Mouse (Mus musculus) hindbrain, embryonic 12.5 days (tissue): ENCODE data around the gene Faim. TPM values are rescaled to one million over a fixed set of nuclear protein-coding genes. Genes with fewer than 3 reads are reported as not detected.

ENCODE experiments used
- ATAC-seq: fragments of 200-750 bp; cut with Nextera tagmentation; 2 replicates; pipeline ENCODE4 v1.8.0; 2017; ENCODE audit warnings: moderate TSS enrichment; ENCODE audit not compliant: low FRiP score
- H3K27ac ChIP-seq: fragments of 300-500 bp; sonication (generic); 2 replicates; pipeline ENCODE4 v1.5.1; 2016; ENCODE audit warnings: mild to moderate bottlenecking
- H3K27me3 ChIP-seq: fragments of 300-500 bp; sonication (generic); 2 replicates; pipeline ENCODE4 v1.6.1; 2016; ENCODE audit warnings: mild to moderate bottlenecking
- H3K36me3 ChIP-seq: fragments of 300-500 bp; sonication (generic); 2 replicates; pipeline ENCODE4 v1.6.1; 2016; ENCODE audit warnings: mild to moderate bottlenecking
- H3K4me1 ChIP-seq: fragments of 300-500 bp; sonication (generic); 2 replicates; pipeline ENCODE4 v1.6.1; 2016
- H3K4me2 ChIP-seq: fragments of 300-500 bp; sonication (generic); replicated peaks from 2 replicates; pipeline ENCODE4 v1.6.1; 2016; ENCODE audit warnings: mild to moderate bottlenecking
- H3K4me3 ChIP-seq: fragments of 300-500 bp; sonication (generic); 2 replicates; pipeline ENCODE4 v1.5.1; 2016; ENCODE audit warnings: mild to moderate bottlenecking
- H3K9ac ChIP-seq: fragments of 300-500 bp; sonication (generic); 2 replicates; pipeline ENCODE4 v1.6.1; 2016; ENCODE audit warnings: mild to moderate bottlenecking, moderate library complexity
- H3K9me3 ChIP-seq: fragments of 300-500 bp; sonication (generic); replicated peaks from 2 replicates; pipeline ENCODE4 v1.6.1; 2016; ENCODE audit warnings: mild to moderate bottlenecking
- whole genome bisulfite sequencing: fragments of 180-500 bp; shearing (Covaris S2); methylation state at CpG from one replicate; pipeline ENCODE4 v1.1.7; 2016; 5-methylcytosine and 5-hydroxymethylcytosine counted together
- polyA plus RNA-seq: library from polyadenylated mRNA; unstranded; fragments of >200 nt; fragmentation: Nextera tagmentation; extraction: Ambion mirVana; gene quantifications from 2 replicates; pipeline ENCODE4 v1.2.1, GENCODE M21; 2016

The Faim gene
- polyA plus RNA-seq, 1 experiment from 2014 or later = 85.8 TPM

DNA sequence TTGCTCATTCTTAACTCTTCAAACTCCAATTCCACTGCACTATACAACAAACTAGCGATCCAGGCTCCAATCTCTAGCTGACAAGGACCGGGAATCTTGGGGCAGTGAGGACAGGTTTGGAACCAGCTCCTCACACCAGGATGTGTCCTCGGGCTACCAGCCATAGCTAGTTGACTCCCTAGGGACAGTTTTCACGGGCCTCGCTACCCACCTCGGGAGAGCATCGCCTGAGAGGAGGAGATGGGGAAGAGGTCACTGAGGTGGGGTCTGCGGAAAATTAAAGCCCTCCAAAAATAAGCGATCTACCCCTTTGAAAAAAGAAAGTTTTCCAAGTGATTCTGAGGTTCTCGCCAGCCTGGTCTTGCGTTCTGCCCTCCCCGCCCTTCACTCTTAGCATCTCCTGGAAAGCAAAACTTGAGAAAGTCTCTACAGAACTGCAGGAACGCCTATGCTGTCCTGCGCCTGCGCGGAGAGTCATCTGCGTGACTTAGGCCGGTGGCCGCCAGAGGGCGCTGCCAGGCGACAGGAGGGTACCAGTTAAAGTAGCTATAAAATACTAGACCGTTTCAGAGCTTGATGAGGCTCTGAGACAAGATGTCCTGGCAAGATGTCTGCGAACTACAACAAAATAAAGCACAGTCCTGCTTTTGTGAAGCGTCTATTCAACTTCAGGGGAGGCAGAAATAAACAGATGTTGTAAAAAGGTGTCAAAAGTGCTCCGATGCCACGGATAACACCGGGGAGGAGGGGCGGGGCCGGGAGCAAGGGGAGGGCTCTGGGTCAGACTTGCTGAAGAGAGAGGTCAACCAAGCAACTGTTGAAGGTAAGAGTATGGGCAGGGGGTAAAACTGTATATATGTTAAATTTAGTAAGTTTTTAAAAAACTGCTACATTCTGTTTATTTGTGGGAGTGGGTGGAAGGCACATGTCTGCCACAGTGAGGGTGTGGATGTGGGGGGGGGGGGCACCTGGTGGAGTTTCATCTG, 6.4 kb upstream of the Faim start:
- peaks cover 41% of the 10 kb centered on the region for H3K27me3 ChIP-seq
- peak overlapping the region; percentile 27 for H3K4me3 ChIP-seq
- peak overlapping the region; percentile 27; the same call in 1 of the 2 replicates for H3K9ac ChIP-seq
- no peaks in the 10 kb centered on the region for H3K36me3 ChIP-seq
- peak; percentile 68 for ATAC-seq
- no peaks in the 10 kb centered on the region for H3K4me1 ChIP-seq
- no peaks in the 10 kb centered on the region for H3K9me3 ChIP-seq
- peak overlapping the region; percentile 51 for H3K4me2 ChIP-seq
- no peak overlapping the region for H3K27ac ChIP-seq
- WGBS = 6% methylated on average over 29 of the region's 29 CpGs

DNA sequence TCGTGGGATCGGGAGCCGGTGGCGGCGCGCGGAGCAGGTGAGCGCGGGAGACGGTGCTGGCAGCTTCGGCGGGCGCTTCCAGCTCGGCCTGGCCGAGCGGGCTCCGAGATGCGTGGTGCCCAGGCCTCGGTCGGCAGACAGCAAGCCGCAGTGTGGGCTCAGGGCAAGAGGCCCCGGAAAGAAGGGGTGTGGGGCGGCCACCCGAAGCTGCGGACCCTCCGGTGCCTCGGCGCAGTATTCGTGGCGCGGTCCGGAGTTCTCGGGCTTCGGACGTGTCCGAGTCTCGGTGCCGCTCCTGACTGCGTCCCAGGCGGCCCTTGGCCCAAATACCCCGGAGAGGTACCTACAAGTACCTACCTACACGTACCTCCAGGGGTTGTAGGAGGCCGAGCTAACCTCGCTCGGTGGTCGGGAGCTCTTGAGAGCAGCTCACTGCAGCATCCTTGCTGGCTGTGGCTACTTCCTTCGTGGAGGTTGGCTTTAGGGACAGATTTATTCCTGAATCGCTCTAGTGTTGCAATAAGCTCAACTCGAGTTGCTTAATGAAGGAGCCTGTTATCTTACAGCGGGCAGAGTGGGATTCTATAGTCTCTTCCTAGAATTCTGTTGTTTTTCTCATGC, 413 bp downstream of the Faim start:
- H3K4me3 ChIP-seq = peak overlapping the region; percentile 79
- peak overlapping the region; percentile 82 for H3K9ac ChIP-seq
- H3K27me3 ChIP-seq = peaks cover 12% of the 10 kb centered on the region; the same call in 1 of the 2 replicates
- H3K36me3 ChIP-seq = no peaks in the 10 kb centered on the region
- H3K4me1 ChIP-seq = peaks cover 13% of the 10 kb centered on the region
- H3K27ac ChIP-seq = peak overlapping the region; percentile 60
- peak overlapping the region; percentile 93 for H3K4me2 ChIP-seq
- H3K9me3 ChIP-seq = no peaks in the 10 kb centered on the region
- ATAC-seq = peak; percentile 83
- WGBS = under 1% methylated on average over 50 of the region's 50 CpGs

DNA sequence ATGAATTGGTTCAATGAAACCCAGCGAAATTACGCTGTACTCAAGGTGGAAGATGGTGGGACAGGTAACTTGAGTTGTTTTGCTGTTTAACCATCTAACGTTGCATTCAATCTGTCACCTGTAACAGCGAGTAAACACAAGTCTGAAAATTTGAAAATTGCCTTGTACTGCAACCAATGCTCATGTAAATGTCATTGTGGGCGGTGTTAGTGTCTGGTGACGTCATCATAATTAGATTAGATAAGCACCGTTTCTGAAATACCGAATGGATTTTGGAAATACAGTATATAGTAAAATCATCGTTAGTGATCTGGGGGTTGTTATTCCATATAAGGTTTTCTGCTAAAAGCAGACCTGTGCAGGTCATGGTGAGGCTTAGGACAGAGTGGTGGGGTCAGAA, 958 bp downstream of the Faim start:
- Histone ChIP-seq H3K9me3 (no peaks in the 10 kb centered on the region), H3K9ac (peak overlapping the region; percentile 82), H3K27ac (no peak overlapping the region), H3K4me1 (peaks cover 13% of the 10 kb centered on the region), H3K4me2 (peak overlapping the region; percentile 93), H3K4me3 (peak overlapping the region; percentile 79), H3K27me3 (peaks cover 12% of the 10 kb centered on the region; the same call in 1 of the 2 replicates), H3K36me3 (no peaks in the 10 kb centered on the region)
- 53% methylated on average over 9 of the region's 9 CpGs for WGBS
- ATAC-seq = no peak

DNA sequence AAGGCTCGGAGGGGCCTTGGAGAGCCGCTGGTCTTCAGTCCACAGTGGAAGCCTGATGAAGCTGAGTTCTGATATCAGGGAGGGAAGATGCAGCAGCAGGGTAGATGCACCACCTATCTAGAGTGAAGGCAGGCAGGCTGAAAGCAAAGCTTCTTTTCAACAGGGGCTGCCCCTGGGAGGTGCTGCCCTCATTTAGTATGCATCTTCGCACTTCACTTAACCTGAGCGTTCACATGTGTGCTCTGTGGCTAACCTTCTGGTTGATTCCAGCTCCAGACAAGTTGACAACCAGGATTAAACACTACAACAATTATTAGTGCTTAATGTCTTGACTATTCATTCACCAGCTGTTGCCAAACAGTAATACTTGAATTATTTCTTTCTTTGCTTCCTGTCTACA, 7.9 kb downstream of the Faim start:
- H3K4me3 ChIP-seq = no peak overlapping the region
- peaks cover 29% of the 10 kb centered on the region for H3K36me3 ChIP-seq
- 86% methylated on average over 4 of the region's 4 CpGs for WGBS
- ATAC-seq = no peak
- H3K4me2 ChIP-seq = no peak overlapping the region
- no peaks in the 10 kb centered on the region for H3K27me3 ChIP-seq
- H3K9ac ChIP-seq = no peak overlapping the region
- H3K4me1 ChIP-seq = no peaks in the 10 kb centered on the region
- H3K27ac ChIP-seq = no peak overlapping the region
- H3K9me3 ChIP-seq = no peaks in the 10 kb centered on the region

DNA sequence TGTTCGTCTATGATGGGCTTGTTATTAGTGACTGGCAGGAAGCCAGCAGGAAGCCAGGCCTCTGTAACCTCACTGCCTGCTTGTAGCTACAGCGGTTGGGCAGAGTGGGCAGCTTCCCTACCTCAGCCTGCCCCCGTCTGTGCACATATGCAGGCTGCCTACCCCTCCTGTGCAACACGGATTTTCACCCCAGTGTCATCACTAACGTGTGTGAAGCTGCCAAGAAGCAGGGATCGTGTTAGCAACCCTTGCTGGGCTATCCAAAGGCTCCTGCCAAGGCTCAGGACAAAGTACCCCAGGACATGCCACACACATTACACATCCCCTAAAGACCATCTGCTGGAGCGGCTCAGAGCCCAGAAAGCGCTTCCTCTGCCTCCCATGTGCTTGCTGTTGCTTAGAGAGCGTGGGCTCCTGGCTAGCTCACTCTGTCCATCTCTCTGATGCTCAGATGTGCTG, 13.7 kb downstream of the Faim start:
- 84% methylated on average over 9 of the region's 9 CpGs for WGBS
- Histone ChIP-seq H3K27me3 (no peaks in the 10 kb centered on the region), H3K27ac (no peak overlapping the region), H3K4me2 (no peak overlapping the region), H3K4me3 (no peak overlapping the region), H3K9me3 (no peaks in the 10 kb centered on the region), H3K4me1 (no peaks in the 10 kb centered on the region), H3K36me3 (peaks cover 44% of the 10 kb centered on the region), H3K9ac (no peak overlapping the region)
- no peak for ATAC-seq

DNA sequence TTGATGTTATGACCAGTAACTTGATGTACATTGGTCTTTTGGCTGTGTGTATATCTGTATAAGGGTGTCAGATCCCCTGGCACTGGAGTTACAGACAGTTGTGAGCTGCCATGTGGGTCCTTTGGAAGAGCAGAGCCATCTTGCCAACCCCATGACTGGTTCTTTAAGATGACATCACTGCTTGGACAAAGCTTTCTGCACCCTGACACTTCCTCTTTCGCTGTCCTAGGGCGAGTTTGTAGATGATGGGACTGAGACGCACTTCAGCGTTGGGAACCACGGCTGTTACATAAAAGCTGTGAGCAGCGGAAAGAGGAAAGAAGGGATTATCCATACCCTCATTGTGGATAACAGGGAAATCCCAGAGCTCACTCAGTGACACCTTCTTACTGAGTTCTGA, 15.2 kb downstream of the Faim start:
- 91% methylated on average over 6 of the region's 6 CpGs for WGBS
- peaks cover 52% of the 10 kb centered on the region for H3K36me3 ChIP-seq
- ATAC-seq = no peak
- H3K9me3 ChIP-seq = no peaks in the 10 kb centered on the region
- no peak overlapping the region for H3K4me3 ChIP-seq
- H3K27me3 ChIP-seq = no peaks in the 10 kb centered on the region
- H3K27ac ChIP-seq = no peak overlapping the region
- H3K4me2 ChIP-seq = no peak overlapping the region
- H3K4me1 ChIP-seq = no peaks in the 10 kb centered on the region
- H3K9ac ChIP-seq = no peak overlapping the region

DNA sequence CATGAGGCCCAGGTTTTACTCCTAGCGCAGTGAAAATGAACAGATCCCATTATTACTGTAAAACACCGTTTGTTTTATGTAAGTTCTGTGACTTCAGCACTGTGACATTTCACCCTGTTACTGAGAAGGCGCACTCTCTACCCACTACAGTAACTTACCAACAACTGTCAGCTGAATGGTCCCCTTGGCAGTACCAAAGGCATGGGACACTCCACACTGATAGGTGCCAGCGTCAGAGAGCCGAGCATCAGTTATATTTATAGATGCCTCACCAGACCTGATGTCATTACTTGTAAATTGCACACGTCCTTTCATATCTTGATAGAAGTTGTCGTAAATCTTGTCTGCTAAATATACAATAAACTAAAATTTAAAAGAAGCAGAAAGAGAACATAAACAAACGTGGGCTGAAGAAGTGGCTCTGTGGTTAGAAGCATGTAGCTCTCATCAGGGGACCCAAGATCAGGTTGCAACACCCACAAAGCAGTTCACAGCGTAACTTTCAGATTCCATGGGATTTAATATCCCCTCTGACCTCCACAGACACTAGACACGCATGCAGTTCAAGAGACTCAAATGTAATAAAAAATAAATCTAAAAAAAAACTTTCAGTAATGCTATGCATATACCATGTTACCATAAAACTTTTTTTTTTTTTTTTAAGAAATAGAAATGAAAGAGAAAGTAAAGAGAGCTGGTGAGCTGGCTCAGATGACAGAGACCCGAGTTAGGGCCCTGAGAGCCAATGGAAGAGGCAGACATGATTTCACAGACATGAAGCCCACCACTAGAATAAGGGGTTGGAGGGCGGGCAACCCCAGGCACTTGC, 23.1 kb downstream of the Faim start:
- no peak for ATAC-seq
- Histone ChIP-seq H3K4me3 (no peak overlapping the region), H3K36me3 (peaks cover 8% of the 10 kb centered on the region; the same call in 1 of the 2 replicates), H3K27me3 (no peaks in the 10 kb centered on the region), H3K9ac (no peak overlapping the region), H3K4me1 (no peaks in the 10 kb centered on the region), H3K4me2 (no peak overlapping the region), H3K27ac (no peak overlapping the region), H3K9me3 (no peaks in the 10 kb centered on the region)
- WGBS = 84% methylated on average over 12 of the region's 12 CpGs

DNA sequence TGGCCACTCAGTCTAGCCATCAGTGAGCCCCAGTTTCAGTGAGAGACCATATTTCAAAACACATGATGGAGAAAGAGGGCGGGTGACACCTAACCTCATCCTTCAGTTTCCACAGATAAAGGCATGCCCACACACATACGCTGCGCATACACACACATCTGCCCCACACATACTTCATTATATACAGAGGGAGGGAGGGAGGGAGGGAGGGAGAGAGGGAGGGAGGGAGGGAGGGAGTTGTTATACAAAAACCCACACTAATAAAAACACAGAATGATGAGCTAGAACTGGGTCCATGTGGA, 23.7 kb downstream of the Faim start:
- ATAC-seq = no peak
- H3K9me3 ChIP-seq = no peaks in the 10 kb centered on the region
- H3K9ac ChIP-seq = no peak overlapping the region
- H3K27me3 ChIP-seq = no peaks in the 10 kb centered on the region
- no peak overlapping the region for H3K4me2 ChIP-seq
- H3K4me1 ChIP-seq = no peaks in the 10 kb centered on the region
- peaks cover 8% of the 10 kb centered on the region; the same call in 1 of the 2 replicates for H3K36me3 ChIP-seq
- no peak overlapping the region for H3K4me3 ChIP-seq
- 81% methylated on average over 2 of the region's 3 CpGs for WGBS
- no peak overlapping the region for H3K27ac ChIP-seq

DNA sequence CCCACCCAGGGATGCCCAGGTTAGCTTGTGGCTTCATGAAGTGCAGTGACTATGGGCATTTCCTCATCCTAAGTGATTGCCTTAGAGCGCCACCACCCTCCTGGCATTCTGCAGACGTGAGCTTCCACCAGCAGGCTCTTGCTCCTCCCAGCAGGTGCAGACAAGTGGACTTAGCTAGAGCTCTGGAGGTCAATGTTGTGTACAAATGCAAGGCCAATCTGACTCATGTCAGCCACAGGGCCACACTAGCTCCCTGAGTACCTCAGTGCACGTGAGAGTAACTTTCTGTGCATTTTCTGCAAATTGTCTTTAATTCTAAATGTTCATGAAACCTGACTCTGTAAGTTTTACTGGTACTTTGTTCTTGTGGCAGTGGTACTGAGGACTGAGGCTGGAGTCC, 30.1 kb downstream of the Faim start:
- Histone ChIP-seq H3K9ac (no peak overlapping the region), H3K4me3 (no peak overlapping the region), H3K36me3 (no peaks in the 10 kb centered on the region), H3K4me2 (no peak overlapping the region), H3K9me3 (no peaks in the 10 kb centered on the region), H3K4me1 (no peaks in the 10 kb centered on the region), H3K27ac (no peak overlapping the region), H3K27me3 (no peaks in the 10 kb centered on the region)
- WGBS = 64% methylated on average over 3 of the region's 3 CpGs
- no peak for ATAC-seq

DNA sequence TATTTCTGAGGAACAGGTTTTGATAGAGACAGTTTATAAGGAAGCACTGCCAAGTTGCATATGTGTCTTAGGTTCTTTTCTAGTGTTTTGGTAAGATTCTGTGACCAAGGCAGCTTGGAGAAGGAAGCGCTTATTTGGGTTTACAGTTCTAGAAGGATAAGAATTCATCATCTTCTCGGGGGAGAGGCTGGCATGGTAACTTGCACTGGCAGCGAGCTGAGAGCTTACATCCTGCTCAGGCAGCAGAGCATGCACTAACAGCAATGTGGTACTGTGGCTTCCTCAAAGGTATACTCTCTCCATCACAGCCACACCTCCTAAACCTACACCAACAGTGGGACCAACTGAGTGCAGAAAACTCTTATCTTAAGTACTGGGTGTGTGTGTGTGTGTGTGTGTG, 30.6 kb downstream of the Faim start:
- Histone ChIP-seq H3K9me3 (no peaks in the 10 kb centered on the region), H3K27me3 (no peaks in the 10 kb centered on the region), H3K4me3 (no peak overlapping the region), H3K4me2 (no peak overlapping the region), H3K36me3 (no peaks in the 10 kb centered on the region), H3K4me1 (no peaks in the 10 kb centered on the region), H3K27ac (no peak overlapping the region), H3K9ac (no peak overlapping the region)
- WGBS = 84% methylated on average over 3 of the region's 3 CpGs
- ATAC-seq = no peak

DNA sequence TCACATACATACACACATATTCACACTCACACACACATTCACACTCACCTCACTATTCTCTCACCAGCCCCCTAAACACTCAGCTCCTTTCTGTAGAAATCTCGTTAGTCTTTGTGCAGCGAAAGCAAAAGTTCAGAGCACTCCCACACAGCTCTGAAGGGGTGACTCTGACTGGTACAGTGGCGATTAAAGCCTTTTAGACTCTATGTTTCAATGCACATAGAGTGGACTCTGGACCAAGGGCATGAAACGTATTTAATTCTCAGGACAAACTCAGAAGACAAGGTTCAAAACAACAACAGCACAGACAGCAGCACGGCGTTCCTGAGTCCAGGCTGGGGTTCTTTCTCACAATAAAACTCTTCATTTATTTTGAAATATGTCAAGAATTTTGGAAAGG, 31.5 kb downstream of the Faim start:
- no peak overlapping the region for H3K27ac ChIP-seq
- H3K27me3 ChIP-seq = no peaks in the 10 kb centered on the region
- H3K4me3 ChIP-seq = no peak overlapping the region
- H3K36me3 ChIP-seq = no peaks in the 10 kb centered on the region
- no peak overlapping the region for H3K4me2 ChIP-seq
- WGBS = 84% methylated on average over 6 of the region's 6 CpGs
- no peaks in the 10 kb centered on the region for H3K9me3 ChIP-seq
- H3K9ac ChIP-seq = no peak overlapping the region
- ATAC-seq = no peak
- no peaks in the 10 kb centered on the region for H3K4me1 ChIP-seq

DNA sequence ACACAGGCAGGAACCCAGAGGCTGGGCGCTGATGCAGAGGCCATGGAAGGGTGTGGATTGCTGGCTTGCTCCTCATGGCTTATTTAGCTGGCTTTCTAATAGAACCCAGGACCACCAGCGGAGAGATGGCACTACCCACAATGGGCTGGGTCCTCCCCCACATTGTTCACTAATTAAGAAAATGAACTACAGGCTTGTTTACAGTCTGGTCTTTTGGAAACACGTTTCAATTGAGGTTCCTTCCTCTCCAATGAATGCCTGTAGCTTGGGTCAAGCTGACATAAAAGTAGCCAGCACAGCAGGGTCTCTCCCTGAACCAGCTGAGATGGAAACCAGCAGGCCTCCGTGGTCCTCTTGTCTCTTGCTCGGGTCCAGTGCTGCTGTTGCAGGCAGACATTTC, 35.0 kb downstream of the Faim start:
- 23% methylated on average over 5 of the region's 5 CpGs for WGBS
- H3K36me3 ChIP-seq = no peaks in the 10 kb centered on the region

More for the DNA sequence above, 35.0 kb downstream of the Faim start:
- H3K27me3 ChIP-seq = no peaks in the 10 kb centered on the region
- H3K4me1 ChIP-seq = no peaks in the 10 kb centered on the region
- no peak overlapping the region for H3K4me2 ChIP-seq
- H3K9ac ChIP-seq = no peak overlapping the region
- H3K4me3 ChIP-seq = no peak overlapping the region
- ATAC-seq = no peak
- no peak overlapping the region for H3K27ac ChIP-seq
- H3K9me3 ChIP-seq = no peaks in the 10 kb centered on the region
